Mouse (Mus musculus) stomach, postnatal 0 days (tissue): ENCODE measurements around the gene Hoxa13.

Experiments used
- CTCF ChIP-seq: IDR thresholded peaks from 2 replicates; pipeline ENCODE4 v1.5.1; 2016; ENCODE audit warnings: antibody characterized with exemption, low read depth, mild to moderate bottlenecking, moderate library complexity
- EP300 ChIP-seq: optimal IDR thresholded peaks from 2 replicates; pipeline ENCODE3; 2016; ENCODE audit warnings: antibody characterized with exemption

GRCm38 (mm10) chr6:52259811-52260261, 844 bp downstream of the Hoxa13 start:
- TF ChIP-seq EP300 (no peak), CTCF (no peak)
